Mouse (Mus musculus) stomach, postnatal 0 days (tissue): ENCODE data around the gene Cers5. TPM values are rescaled to one million over a fixed set of nuclear protein-coding genes. Genes with fewer than 3 reads are reported as not detected.
"Not testable (repeated sequence)": the region's sequence is repeated elsewhere in the genome, so short reads cannot be mapped to it uniquely, and the experiment has no call there.

Source experiments
- ATAC-seq: fragments of 200-750 bp; cut with Nextera tagmentation; 2 replicates; pipeline ENCODE4 v1.8.0; 2017; ENCODE audit not compliant: low FRiP score, low TSS enrichment
- DNase-seq: peaks from one replicate; pipeline ENCODE4 v3.0.0-alpha.2; 2016; ENCODE audit warnings: low spot score
- H3K27ac ChIP-seq: fragments of 300-500 bp; sonication (generic); replicated peaks from 2 replicates; pipeline ENCODE4 v1.5.1; 2014; ENCODE audit warnings: mild to moderate bottlenecking, control low read depth
- H3K27me3 ChIP-seq: fragments of 300-500 bp; sonication (generic); 2 replicates; pipeline ENCODE4 v1.6.1; 2014; ENCODE audit warnings: low read length; ENCODE audit not compliant: control insufficient read depth, insufficient read depth
- H3K36me3 ChIP-seq: fragments of 300-500 bp; sonication (generic); 2 replicates; pipeline ENCODE4 v1.6.1; 2014; ENCODE audit warnings: low read length, mixed read lengths; ENCODE audit not compliant: control insufficient read depth, insufficient read depth
- H3K4me1 ChIP-seq: fragments of 300-500 bp; sonication (generic); replicated peaks from 2 replicates; pipeline ENCODE4 v1.6.1; 2014; ENCODE audit warnings: antibody characterized with exemption; ENCODE audit not compliant: control insufficient read depth, insufficient read depth
- H3K4me2 ChIP-seq: fragments of 300-500 bp; sonication (generic); replicated peaks from 2 replicates; pipeline ENCODE4 v1.6.1; 2014; ENCODE audit warnings: low read depth, mild to moderate bottlenecking, control low read depth, moderate library complexity
- H3K4me3 ChIP-seq: fragments of 300-500 bp; sonication (generic); 2 replicates; pipeline ENCODE4 v1.5.1; 2014; ENCODE audit warnings: low read depth, low read length, control low read depth
- H3K9ac ChIP-seq: fragments of 300-500 bp; sonication (generic); 2 replicates; pipeline ENCODE4 v1.6.1; 2014; ENCODE audit warnings: mild to moderate bottlenecking, low read length, control low read depth, mixed read lengths
- H3K9me3 ChIP-seq: fragments of 300-500 bp; sonication (generic); 2 replicates; pipeline ENCODE4 v1.6.1; 2016; ENCODE audit warnings: low read length; ENCODE audit not compliant: control insufficient read depth
- CTCF ChIP-seq: IDR thresholded peaks from 2 replicates; pipeline ENCODE4 v1.5.1; 2016; ENCODE audit warnings: antibody characterized with exemption, low read depth, mild to moderate bottlenecking, moderate library complexity
- EP300 ChIP-seq: optimal IDR thresholded peaks from 2 replicates; pipeline ENCODE3; 2016; ENCODE audit warnings: antibody characterized with exemption
- WGBS: fragments of 180-500 bp; shearing (Covaris S2); extraction: QIAGEN DNeasy Blood & Tissue Kit; methylation state at CpG from one replicate; pipeline ENCODE4 v1.1.7; 2014; 5-methylcytosine and 5-hydroxymethylcytosine counted together
- polyA plus RNA-seq: library from polyadenylated mRNA; unstranded; fragments of >200 nt; fragmentation: Nextera tagmentation; extraction: Ambion mirVana; gene quantifications from 2 replicates; pipeline ENCODE4 v1.2.1, GENCODE M21; 2015

The Cers5 gene
- polyA plus RNA-seq, 1 experiment from 2014 or later: 32.2 TPM

DNA sequence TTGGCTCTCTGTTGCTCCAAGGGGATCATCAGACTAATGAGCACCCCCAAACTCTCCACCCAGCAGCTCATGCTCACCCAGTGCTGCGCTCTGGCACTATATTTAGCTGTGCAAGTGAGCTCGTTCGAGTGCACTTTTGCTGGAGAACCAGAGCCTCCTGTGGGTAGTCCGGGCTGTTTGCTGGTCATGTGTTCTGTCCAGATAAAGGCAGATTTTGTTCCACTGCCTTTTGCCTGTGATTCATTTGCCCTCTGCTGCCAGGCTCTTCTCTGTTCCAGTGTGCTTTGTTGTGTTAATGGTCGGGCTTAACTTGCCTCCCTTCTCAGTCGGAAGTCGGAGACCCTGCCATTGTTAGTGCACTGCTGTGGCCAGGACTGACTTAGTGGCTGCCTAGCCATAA is 67.8 kb downstream of the Cers5 start:
- Histone ChIP-seq H3K4me2 (no peak overlapping the region), H3K36me3 (peaks cover 23% of the 10 kb centered on the region), H3K9me3 (no peaks in the 10 kb centered on the region), H3K9ac (no peak overlapping the region), H3K27me3 (no peaks in the 10 kb centered on the region), H3K4me1 (no peaks in the 10 kb centered on the region), H3K27ac (0 out of 2 replicates have a peak overlapping the region, but pooled peaks have one; percentile 13), H3K4me3 (no peak overlapping the region)
- DNase-seq: no peak
- no peak for TF ChIP-seq EP300
- no peak for TF ChIP-seq CTCF
- WGBS: 82% methylated on average over 7 of the region's 7 CpGs
- no peak for ATAC-seq

DNA sequence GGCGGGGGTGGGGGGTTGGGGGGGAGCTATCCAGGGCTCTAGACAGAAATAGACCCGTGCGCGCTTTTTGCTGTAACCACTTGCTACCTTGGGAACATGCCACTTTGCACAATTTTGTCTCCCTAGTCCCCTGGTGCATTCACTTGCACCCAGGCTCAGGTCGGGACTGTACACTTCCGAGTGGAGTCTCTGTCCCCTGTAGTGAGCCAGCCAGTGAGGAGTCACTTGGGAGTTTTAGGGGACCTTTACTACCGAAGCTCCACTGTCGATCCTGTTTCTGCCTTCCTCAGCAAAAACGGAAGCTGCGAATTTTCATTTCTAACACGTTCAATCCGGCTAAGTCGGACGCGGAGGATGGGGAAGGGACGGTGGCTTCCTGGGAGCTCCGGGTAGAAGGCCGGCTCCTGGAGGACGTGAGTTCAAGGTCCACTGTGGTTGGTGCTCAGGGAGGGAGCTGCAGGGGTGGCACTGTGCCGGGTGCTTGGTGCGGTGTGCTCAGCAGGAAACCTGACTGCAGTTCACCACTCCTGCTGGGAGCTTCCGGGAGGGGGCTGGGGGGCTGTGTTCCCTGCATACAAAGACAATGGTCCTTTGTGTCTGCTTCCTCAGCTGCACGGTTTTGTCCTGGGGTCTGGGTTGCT is 68.5 kb downstream of the Cers5 start:
- H3K4me1 ChIP-seq: no peaks in the 10 kb centered on the region
- H3K4me3 ChIP-seq: no peak overlapping the region
- no peaks in the 10 kb centered on the region for H3K9me3 ChIP-seq
- no peak for TF ChIP-seq EP300
- no peak for TF ChIP-seq CTCF
- H3K9ac ChIP-seq: no peak overlapping the region
- H3K4me2 ChIP-seq: no peak overlapping the region; the same call in 1 of the 2 replicates
- H3K36me3 ChIP-seq: peaks cover 17% of the 10 kb centered on the region
- DNase-seq: no peak
- ATAC-seq: no peak
- H3K27me3 ChIP-seq: no peaks in the 10 kb centered on the region
- 55% methylated on average over 23 of the region's 23 CpGs for WGBS
- 0 out of 2 replicates have a peak overlapping the region, but pooled peaks have one; percentile 13 for H3K27ac ChIP-seq

DNA sequence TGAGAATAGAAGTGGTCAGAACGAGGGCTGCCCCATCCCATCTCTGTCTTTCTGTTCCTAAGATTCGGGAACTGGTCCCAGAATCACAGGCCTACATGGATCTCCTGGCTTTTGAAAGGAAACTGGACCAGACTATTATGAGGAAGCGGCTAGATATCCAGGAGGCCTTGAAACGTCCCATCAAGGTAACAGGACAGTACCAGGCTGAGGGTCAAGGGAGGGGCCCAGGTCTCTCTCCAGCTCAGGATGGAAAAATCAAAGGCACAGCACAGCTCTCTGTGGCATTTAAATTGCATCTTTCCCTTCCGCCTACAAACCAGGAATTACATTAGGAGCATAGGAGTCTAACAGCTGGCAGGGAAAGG is 69.0 kb downstream of the Cers5 start:
- Histone ChIP-seq H3K4me1 (no peaks in the 10 kb centered on the region), H3K4me2 (no peak overlapping the region; the same call in 1 of the 2 replicates), H3K27ac (no peak overlapping the region), H3K36me3 (peaks cover 14% of the 10 kb centered on the region; the same call in 1 of the 2 replicates), H3K4me3 (no peak overlapping the region), H3K27me3 (no peaks in the 10 kb centered on the region), H3K9ac (no peak overlapping the region), H3K9me3 (no peaks in the 10 kb centered on the region)
- WGBS: 79% methylated on average over 5 of the region's 5 CpGs
- TF ChIP-seq EP300: no peak
- TF ChIP-seq CTCF: no peak
- DNase-seq (no peak), ATAC-seq (no peak)

DNA sequence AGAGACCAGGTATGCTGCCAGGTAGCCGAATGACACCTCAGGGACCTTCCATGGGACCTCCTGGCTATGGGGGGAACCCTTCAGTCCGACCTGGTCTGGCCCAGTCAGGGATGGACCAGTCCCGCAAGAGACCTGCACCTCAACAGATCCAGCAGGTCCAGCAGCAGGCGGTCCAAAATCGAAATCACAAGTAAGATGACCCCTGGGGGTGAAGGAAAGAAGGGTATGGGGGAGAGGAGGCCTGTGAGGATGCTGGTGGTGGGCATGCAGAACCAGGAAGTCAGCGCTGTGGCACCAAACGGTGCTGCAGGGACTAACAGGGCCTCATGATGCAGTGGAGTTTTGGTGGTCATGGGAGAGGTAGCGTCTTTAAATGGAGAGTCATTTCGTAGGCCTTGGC is 69.6 kb downstream of the Cers5 start:
- H3K27me3 ChIP-seq: no peaks in the 10 kb centered on the region
- H3K36me3 ChIP-seq: peaks cover 12% of the 10 kb centered on the region; the same call in 1 of the 2 replicates
- H3K4me2 ChIP-seq: peak overlapping the region; percentile 51
- DNase-seq: no peak
- H3K9me3 ChIP-seq: no peaks in the 10 kb centered on the region
- ATAC-seq: no peak
- no peak overlapping the region; the same call in 1 of the 2 replicates for H3K27ac ChIP-seq
- WGBS: 59% methylated on average over 9 of the region's 9 CpGs
- H3K4me1 ChIP-seq: no peaks in the 10 kb centered on the region
- TF ChIP-seq CTCF (no peak), EP300 (no peak)
- peak overlapping the region; percentile 82 for H3K4me3 ChIP-seq
- H3K9ac ChIP-seq: peak overlapping the region; percentile 91

DNA sequence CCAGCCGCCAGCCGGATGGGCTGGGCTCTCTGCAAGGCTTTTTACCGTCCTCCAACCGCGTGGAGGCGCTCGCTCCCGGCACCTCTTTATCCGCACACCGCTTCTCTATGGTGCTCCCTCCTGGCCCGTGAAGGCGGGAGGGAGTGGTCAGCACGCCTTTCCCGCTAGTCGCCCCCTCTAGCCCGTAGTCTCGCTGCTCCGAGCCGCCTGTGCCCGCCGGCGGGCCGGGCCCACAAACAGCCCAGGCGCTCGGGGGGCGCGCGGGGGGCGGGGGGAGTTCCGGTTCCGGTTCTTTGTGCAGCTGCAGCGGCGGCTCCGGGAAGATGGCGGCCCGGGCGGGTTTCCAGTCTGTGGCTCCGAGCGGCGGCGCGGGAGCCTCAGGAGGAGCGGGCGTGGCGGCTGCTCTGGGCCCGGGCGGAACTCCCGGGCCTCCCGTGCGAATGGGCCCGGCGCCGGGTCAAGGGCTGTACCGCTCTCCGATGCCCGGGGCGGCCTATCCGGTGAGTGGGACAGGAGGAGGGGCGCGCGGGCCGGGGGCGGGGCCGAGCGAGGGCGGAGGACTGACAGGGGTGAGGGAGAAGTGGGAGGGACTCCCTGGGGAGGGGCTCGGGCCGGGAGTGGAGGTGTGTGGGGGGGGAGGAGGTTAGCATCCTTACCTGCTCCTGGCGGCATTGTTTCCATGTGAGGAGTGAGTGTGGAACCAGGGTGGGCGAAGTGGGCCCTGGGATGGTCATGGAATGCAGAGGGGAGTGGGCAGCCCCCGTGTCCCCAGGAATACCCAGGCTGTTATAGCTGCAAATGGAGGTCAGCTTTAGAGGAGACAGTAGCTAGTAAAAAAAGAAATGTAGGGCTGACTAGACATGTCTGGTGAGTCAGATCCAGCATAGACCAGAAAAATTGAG is 70.4 kb downstream of the Cers5 start, which contains the start of gene Smarcd1:
Smarcd1 (plus strand) TSS at position 131 of the 902 bp plus-strand sequence.
- H3K27me3 ChIP-seq: no peaks in the 10 kb centered on the region
- H3K4me3 ChIP-seq: peak within 1 kb of the TSS; percentile 82
- H3K9ac ChIP-seq: peak within 1 kb of the TSS; percentile 91
- TF ChIP-seq EP300 (no peak), CTCF (peak; percentile 90)
- DNase-seq (peak; percentile 92), ATAC-seq (peak; percentile 89)
- peaks cover 6% of the 10 kb centered on the region; the same call in 1 of the 2 replicates for H3K36me3 ChIP-seq
- H3K4me1 ChIP-seq: no peaks in the 10 kb centered on the region
- H3K9me3 ChIP-seq: no peaks in the 10 kb centered on the region
- WGBS: 1% methylated on average over 69 of the region's 71 CpGs
- H3K4me2 ChIP-seq: peak within 1 kb of the TSS; percentile 51
- H3K27ac ChIP-seq: peak within 1 kb of the TSS; percentile 97

DNA sequence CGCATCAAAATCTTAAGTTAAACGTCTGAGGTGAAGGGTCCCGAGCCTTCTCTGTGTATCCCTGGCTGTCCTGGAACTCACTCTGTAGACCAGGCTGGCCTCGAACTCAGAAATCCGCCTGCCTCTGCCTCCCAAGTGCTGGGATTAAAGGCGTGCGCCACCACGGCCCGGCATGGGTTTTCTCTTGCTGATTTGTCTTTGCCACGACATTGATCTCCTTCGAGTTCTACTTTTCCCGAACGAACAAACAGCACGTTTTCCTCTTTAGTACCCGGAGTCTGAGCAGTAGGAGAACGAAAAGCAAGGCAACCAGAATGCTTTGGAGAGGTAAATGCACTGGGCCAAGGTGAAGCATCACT is 71.1 kb downstream of the Cers5 start:
- peak overlapping the region; percentile 82 for H3K4me3 ChIP-seq
- H3K4me1 ChIP-seq: not testable (repeated sequence)

More for the DNA sequence above, 71.1 kb downstream of the Cers5 start:
- peak overlapping the region; percentile 97 for H3K27ac ChIP-seq
- H3K9me3 ChIP-seq, DNase-seq, H3K27me3 ChIP-seq, ATAC-seq, H3K36me3 ChIP-seq: not testable (repeated sequence)
- peak overlapping the region; percentile 91 for H3K9ac ChIP-seq
- peak overlapping the region; percentile 51 for H3K4me2 ChIP-seq
- WGBS: 40% methylated on average over 16 of the region's 16 CpGs
